Mouse (Mus musculus): Measurements from ENCODE around the gene Wdfy4. TPM values are rescaled to one million over a fixed set of nuclear protein-coding genes. Genes with fewer than 3 reads are reported as not detected.

Gene Wdfy4
- total and polyA plus RNA-seq, 3 experiments, result 27.0 to 34.8 (median 30.9) TPM

DNA sequence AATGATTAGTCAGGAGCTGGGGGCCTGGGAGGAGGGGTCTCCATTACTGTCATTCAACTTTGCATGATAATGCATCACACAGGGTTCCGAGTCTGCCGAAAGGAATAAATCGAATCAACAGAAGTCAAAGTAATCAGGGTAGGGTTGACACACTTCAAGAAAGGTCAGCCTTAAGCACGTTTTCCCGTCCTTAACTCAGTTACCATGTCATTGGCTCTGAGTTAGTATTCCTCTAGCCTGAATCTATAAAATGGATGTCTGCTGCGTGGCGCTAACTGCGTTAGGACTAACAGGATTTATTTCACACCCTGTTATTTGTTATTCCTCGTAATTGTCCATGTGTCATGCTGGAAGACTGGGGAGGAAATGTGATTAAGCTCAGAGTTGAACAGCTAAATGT is 48.5 kb downstream of the Wdfy4 start:
- H3K27me3 ChIP-seq (ENCODE audit: control insufficient read depth in 1 of 2, insufficient read depth in 2 of 2, low read length in 2 of 2), result no peaks in the 10 kb centered on the region
- no peak overlapping the region for H3K27ac ChIP-seq (ENCODE audit: control insufficient read depth, low read depth, low read length)
- no peaks in the 10 kb centered on the region for H3K9me3 ChIP-seq (replicated peaks; ENCODE audit: insufficient read depth, low read length)
- H3K79me2 ChIP-seq (ENCODE audit: control insufficient read depth, insufficient read depth, low read length, poor library complexity), result no peaks in the 10 kb centered on the region
- no peak for DNase-seq (ENCODE audit: low read depth, low spot score)
- H3K9ac ChIP-seq (ENCODE audit: control insufficient read depth, low read depth, low read length, poor library complexity, severe bottlenecking), result no peak overlapping the region
- TF ChIP-seq TAL1 (IDR thresholded peaks at IDR 0.05; ENCODE audit: low read length) (no peak), RCOR1 (IDR thresholded peaks at IDR 0.05; ENCODE audit: low read depth, low read length) (no peak), TBP (IDR thresholded peaks at IDR 0.05; ENCODE audit: low read depth, low read length) (no peak), MXI1 (IDR thresholded peaks at IDR 0.05; ENCODE audit: low read depth, low read length) (no peak), JUND (IDR thresholded peaks at IDR 0.05; ENCODE audit: low read depth, low read length) (no peak), POLR2A (IDR thresholded peaks at IDR 0.05; ENCODE audit: control insufficient read depth in 1 of 2, insufficient read depth in 1 of 2, low read depth in 1 of 2, low read length in 2 of 2, poor library complexity in 1 of 2) (no peak), GABPA (IDR thresholded peaks at IDR 0.05; ENCODE audit: low read depth, low read length) (no peak), GATA1 (IDR thresholded peaks at IDR 0.05; ENCODE audit: low read depth, low read length) (no peak), MYC (IDR thresholded peaks at IDR 0.05; ENCODE audit: low read depth, low read length) (no peak), USF1 (IDR thresholded peaks at IDR 0.05; ENCODE audit: low read depth, low read length) (no peak), TCF12 (IDR thresholded peaks at IDR 0.05; ENCODE audit: low read depth, low read length) (no peak)
- H3K36me3 ChIP-seq (ENCODE audit: control insufficient read depth in 1 of 2, insufficient read depth in 2 of 2, low read length in 2 of 2), result peaks cover 0 to 2% of the 10 kb centered on the region in 2 experiments; a peak in 1 of 4 replicates
- no peak overlapping the region for H3K4me3 ChIP-seq (ENCODE audit: control insufficient read depth in 1 of 2, insufficient read depth in 1 of 2, low read depth in 2 of 2, low read length in 2 of 2)
- H3K4me1 ChIP-seq (ENCODE audit: control insufficient read depth in 1 of 2, insufficient read depth in 2 of 2, low read length in 2 of 2), result no peaks in the 10 kb centered on the region

DNA sequence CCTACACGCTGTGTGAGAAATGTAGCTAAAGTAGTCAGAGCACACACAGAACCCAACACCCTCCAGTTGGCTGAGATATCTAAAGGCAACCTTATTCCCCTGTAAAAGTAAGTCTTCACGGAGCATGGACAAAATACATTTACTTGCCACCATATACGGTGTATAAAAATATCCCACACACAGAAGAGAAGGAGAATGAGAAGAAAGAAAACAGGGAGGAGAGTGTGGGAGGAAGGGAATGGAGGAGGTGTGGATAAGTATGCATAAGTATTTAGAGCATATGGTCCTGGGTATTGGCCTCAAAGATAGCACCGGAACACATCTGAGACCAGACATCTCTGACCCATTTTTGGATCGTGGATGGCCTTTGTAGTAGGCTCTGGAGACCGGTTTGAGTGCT is 50.1 kb downstream of the Wdfy4 start:
- Histone ChIP-seq H3K4me1 (ENCODE audit: control insufficient read depth in 1 of 2, insufficient read depth in 2 of 2, low read length in 2 of 2) (no peaks in the 10 kb centered on the region), H3K36me3 (ENCODE audit: control insufficient read depth in 1 of 2, insufficient read depth in 2 of 2, low read length in 2 of 2) (peaks cover 0 to 2% of the 10 kb centered on the region in 2 experiments; a peak in 1 of 4 replicates)

More for the DNA sequence above, 50.1 kb downstream of the Wdfy4 start:
- Histone ChIP-seq H3K9ac (ENCODE audit: control insufficient read depth, low read depth, low read length, poor library complexity, severe bottlenecking) (no peak overlapping the region), H3K4me3 (ENCODE audit: control insufficient read depth in 1 of 2, insufficient read depth in 1 of 2, low read depth in 2 of 2, low read length in 2 of 2) (no peak overlapping the region), H3K27ac (ENCODE audit: control insufficient read depth, low read depth, low read length) (no peak overlapping the region), H3K79me2 (ENCODE audit: control insufficient read depth, insufficient read depth, low read length, poor library complexity) (no peaks in the 10 kb centered on the region), H3K27me3 (ENCODE audit: control insufficient read depth in 1 of 2, insufficient read depth in 2 of 2, low read length in 2 of 2) (no peaks in the 10 kb centered on the region), H3K9me3 (replicated peaks; ENCODE audit: insufficient read depth, low read length) (no peaks in the 10 kb centered on the region)
- no peak for TF ChIP-seq BHLHE40 (IDR thresholded peaks at IDR 0.05; ENCODE audit: borderline replicate concordance, low read depth, low read length)
- TF ChIP-seq USF1 (IDR thresholded peaks at IDR 0.05; ENCODE audit: low read depth, low read length), result no peak
- no peak for TF ChIP-seq GATA1 (IDR thresholded peaks at IDR 0.05; ENCODE audit: low read depth, low read length)
- no peak for TF ChIP-seq MAFK (IDR thresholded peaks at IDR 0.05; ENCODE audit: borderline replicate concordance, low read depth, low read length)
- TF ChIP-seq MXI1 (IDR thresholded peaks at IDR 0.05; ENCODE audit: low read depth, low read length), result no peak
- TF ChIP-seq TCF12 (IDR thresholded peaks at IDR 0.05; ENCODE audit: low read depth, low read length), result no peak
- no peak for TF ChIP-seq CTCF (IDR thresholded peaks at IDR 0.05 in 2 of 3, conservative IDR thresholded peaks at IDR 0.05 in 1 of 3; ENCODE audit: control insufficient read depth in 1 of 3, insufficient read depth in 1 of 3, low read depth in 2 of 3, low read length in 3 of 3, poor library complexity in 1 of 3, severe bottlenecking in 1 of 3)
- no peak for TF ChIP-seq ZNF384 (IDR thresholded peaks at IDR 0.05; ENCODE audit: low read depth, low read length)
- no peak for TF ChIP-seq POLR2A (IDR thresholded peaks at IDR 0.05; ENCODE audit: control insufficient read depth in 1 of 2, insufficient read depth in 1 of 2, low read depth in 1 of 2, low read length in 2 of 2, poor library complexity in 1 of 2)
- TF ChIP-seq EP300 (IDR thresholded peaks at IDR 0.05; ENCODE audit: low read depth in 1 of 2, low read length in 2 of 2), result no peak
- TF ChIP-seq ZKSCAN1 (IDR thresholded peaks at IDR 0.05; ENCODE audit: low read depth, low read length), result no peak
- no peak for TF ChIP-seq MAZ (IDR thresholded peaks at IDR 0.05; ENCODE audit: low read depth, low read length)
- no peak for TF ChIP-seq MAX (IDR thresholded peaks at IDR 0.05; ENCODE audit: low read length)
- no peak for TF ChIP-seq CHD1 (IDR thresholded peaks at IDR 0.05; ENCODE audit: low read depth, low read length)
- TF ChIP-seq KAT2A (conservative IDR thresholded peaks at IDR 0.05; ENCODE audit: low read depth, low read length), result no peak
- DNase-seq (ENCODE audit: low read depth, low spot score), result no peak
